Mouse (Mus musculus) brain, embryonic 18.5 days (tissue): Measurements from ENCODE around the gene Cpne8.

ENCODE experiments used
- DNase-seq: peaks from one replicate; pipeline ENCODE4 v3.0.0-alpha.2; 2012; ENCODE audit warnings: low read depth, low spot score

Gene Cpne8

DNA sequence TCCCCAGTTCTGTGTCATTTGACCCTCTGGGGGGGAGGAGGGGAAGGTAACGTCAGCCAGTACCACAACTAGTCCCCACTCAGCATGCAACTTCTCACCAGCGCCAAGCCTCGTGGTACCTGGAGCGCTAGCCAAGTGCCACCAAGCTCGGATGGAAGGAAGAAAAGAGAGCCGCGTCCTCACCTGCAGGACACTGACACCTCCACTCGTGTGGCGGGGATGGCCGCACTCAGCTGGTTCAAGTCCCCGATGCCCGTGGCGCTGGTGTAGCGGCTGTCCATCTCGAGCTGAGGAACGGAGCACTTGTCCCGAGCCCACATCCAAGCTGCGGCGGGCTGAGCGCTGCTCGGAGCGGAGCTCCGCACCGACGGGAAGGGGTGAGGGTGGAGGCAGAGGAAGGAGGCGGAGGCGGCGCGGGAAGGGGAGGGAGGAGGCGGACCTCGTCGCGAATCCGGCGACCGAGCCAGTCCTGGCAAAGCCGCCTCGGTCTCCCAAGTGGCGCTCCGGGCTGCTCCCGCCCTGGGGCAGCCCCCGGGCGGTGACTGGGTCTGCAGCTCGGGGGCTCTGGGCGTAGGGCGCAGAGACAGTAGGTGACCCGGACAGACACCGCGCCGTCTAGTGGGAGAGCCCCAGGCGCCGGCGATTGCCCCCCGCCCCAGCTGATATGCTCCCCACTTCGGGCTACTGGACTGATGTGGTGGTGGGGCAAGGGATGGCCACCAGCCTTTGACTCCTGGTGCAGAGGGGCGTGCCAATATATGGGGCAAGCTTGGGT lies at the start of gene Cpne8:
Cpne8 (minus strand) TSS at position 448 of the 775 bp plus-strand sequence.
- no peak for DNase-seq

- no peak for DNase-seq
Observed at GRCm38 (mm10) chr15:90717717-90718116, 38.5 kb upstream of the Cpne8 start.

GRCm38 (mm10) chr15:90709296-90709695 lies 30.1 kb upstream of the Cpne8 start:
- no peak for DNase-seq

GRCm38 (mm10) chr15:90704314-90704713 lies 25.1 kb upstream of the Cpne8 start:
- no peak for DNase-seq

- DNase-seq = peak; percentile 0
Observed at GRCm38 (mm10) chr15:90703502-90704232, 24.4 kb upstream of the Cpne8 start.

GRCm38 (mm10) chr15:90686770-90687169 lies 7.5 kb upstream of the Cpne8 start:
- DNase-seq = no peak

DNA sequence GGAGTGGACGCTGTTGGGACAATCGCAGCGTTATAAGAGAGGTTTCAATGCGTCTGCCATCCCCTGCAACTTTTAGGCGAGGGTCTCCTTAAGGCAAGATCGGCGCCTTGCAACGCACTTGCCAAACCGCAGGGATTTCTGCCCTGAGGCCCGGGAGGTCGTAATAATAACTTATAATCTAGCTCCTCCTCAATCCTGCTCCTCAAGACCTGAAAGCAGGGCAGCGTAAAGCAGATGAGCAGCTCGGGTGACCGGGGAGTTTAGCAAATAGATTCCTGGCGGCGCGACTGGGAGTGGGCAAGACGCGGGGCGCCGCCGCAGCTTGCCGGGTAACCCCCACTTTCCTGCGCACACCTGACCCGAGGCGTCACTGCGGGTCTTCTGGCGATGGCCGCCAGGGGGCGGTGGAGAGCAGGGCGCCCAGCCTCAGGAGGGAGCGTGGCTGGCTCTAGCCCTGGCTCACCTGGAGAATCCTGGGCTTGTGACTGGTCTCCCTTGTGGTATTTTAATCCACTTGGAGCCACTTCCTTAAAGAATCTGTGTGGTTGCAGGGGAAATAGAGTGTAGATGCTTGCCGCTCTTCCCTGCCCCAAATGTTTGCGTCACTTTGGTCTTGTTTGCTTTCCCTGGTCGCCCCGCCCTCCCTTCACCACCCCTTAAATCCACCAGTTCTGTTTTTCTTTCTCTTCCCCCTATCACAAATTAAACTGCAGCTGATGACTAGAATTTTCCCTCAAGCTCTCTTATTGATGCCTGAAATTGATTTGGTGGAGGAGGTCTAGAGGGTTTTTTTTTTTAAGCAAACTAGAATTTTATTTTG lies 738 bp upstream of the Cpne8 start:
- DNase-seq = no peak

- DNase-seq = no peak
Observed at GRCm38 (mm10) chr15:90678488-90678887, 744 bp downstream of the Cpne8 start.

- DNase-seq = no peak
Observed at GRCm38 (mm10) chr15:90669494-90669893, 9.7 kb downstream of the Cpne8 start.

DNA sequence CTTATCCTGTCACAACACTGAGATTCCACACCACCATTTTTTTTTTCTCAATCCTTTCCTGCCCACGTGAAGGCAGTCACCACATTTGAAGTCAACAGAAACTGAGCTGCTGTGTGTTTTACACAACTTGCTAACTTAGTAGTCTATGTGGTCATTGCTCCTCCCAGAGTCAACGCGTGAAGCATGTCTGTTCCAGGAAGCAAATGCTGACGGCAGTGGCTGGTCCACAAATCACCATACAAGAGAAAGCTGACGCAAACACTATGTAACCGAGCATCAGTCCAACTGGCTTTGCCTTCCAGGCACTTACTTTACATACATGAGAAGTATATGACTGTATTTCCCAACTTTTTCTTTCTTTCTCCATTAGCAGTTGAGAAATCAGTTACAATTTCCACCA lies 12.3 kb downstream of the Cpne8 start:
- no peak for DNase-seq

DNA sequence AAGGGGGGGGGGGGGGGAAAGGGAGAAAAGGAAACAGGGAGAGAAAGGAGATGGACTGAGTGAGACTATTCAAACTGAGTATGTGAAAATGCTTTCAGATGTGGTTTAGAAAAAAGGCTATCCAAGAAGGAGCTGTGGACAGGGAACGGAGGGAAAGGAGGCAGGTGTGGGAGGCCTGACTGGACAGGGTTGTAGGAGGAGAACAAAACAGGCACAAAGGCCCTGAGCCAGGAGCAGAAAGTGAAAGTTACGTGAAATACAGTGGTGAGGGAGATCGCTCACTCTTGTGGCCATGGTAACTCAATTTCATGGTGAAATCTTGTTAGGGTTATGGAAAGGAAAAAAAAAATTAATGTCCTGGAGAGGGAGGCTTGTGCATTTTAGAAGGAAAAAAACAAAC lies 14.6 kb downstream of the Cpne8 start:
- DNase-seq = no peak

DNA sequence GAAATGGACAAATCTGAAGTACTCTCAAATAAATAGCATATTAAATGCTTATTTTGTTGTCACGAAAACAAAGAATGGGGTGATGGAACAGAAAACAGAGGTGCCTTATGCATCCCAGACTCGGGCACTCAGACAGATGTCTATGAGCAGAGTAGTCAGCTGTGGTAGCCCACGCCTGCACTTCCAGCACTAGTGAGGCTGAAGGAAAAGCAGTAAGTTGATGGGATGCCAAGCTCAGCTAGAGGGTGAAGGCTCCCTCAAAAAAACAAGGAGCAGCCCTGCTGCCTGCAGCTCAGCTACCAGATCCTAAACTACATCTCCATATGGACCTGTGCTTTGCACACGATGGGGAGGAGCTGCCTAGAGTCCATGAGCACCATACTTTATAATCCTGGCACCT lies 15.6 kb downstream of the Cpne8 start:
- DNase-seq = no peak

- DNase-seq = no peak
Observed at GRCm38 (mm10) chr15:90660723-90661122, 18.5 kb downstream of the Cpne8 start.

- DNase-seq = no peak
Observed at GRCm38 (mm10) chr15:90658053-90658452, 21.2 kb downstream of the Cpne8 start.

- DNase-seq = no peak
Observed at GRCm38 (mm10) chr15:90656521-90656920, 22.7 kb downstream of the Cpne8 start.

DNA sequence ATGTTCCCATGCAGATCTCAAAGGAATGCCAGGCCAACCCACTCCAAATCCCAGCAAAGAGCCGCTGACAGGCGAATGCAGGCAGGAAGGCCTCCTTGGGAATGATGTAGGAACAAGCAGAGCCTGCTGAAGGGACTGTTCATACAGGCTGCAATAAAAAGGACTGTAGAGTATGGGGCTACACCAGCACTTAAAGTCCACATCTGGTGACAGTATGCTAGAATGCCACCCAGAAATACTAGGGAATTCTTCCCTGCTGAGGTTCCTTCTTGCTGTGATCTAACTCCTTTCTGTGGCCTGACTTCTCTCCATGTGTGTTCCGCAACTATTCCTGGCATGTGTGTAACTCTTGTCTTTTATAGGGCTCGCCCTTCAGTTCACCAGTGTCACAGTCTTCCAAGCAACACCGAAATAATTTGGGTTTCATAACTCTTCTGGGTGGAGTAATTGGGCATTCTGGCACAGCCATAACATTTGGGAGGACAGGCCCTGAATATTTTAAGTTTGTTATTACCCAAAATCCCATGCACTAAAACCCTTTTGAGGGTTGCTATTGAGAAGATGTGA lies 32.1 kb downstream of the Cpne8 start:
- DNase-seq = no peak

- no peak for DNase-seq
Observed at GRCm38 (mm10) chr15:90646326-90646725, 32.9 kb downstream of the Cpne8 start.

DNA sequence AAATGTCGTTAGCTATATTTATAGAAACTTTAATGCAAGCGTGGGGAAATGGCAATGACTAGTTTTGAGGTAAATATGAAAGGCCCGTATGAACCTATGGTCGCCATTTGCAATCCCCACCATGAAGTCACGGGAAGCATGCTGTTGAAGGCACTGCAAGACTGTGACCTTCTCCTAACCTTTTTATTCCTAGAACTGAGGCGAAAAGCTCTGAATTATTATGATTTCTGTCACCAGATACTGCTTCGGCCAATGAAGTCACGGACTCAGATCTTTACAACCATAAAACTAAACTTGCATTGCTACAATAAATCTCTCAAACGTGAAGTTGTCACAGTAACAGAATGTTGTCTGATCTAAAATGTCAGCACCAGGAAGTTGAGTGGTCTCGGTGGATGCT lies 33.4 kb downstream of the Cpne8 start:
- DNase-seq = no peak

DNA sequence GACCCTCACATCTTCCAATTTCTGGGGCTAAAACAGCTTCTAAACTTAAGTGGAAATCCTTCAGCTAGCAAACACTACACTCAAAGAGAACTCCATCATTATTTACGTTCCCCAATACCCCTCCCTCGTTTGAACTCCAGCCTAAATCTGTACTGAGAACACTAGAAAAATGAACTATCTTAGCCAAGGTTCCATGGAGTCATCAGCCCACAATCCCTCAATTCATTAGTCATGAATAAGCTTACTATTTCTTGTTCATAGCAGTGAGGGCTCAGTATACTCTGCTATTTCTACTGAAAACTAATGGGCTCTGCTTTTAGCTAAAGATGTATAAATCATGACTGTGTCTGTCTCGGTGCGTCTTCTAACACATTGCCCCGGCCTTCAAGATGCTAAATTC lies 55.0 kb downstream of the Cpne8 start:
- no peak for DNase-seq

GRCm38 (mm10) chr15:90622005-90622404 lies 57.2 kb downstream of the Cpne8 start:
- DNase-seq = no peak

DNA sequence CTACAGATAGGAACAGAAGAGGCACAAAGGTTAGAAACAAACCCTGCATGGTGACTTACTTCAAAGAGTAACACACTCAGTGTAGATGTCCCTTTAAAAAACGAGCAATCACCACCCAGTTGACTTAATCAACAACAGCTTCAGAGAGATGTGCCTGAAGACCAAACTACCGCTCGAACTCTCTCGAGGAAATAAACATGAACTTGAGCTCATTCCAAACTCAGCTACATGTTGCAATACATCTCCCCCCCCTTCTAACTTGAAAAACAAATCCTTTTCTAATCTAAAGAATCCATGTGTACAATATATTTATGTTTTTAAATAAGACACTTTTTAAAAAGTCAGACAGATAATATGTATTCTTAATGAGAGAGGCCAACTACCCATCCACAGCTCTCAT lies 59.5 kb downstream of the Cpne8 start:
- no peak for DNase-seq
